Mouse (Mus musculus) CH12.LX (cell line): ENCODE measurements around the gene Gng8. TPM values are rescaled to one million over a fixed set of nuclear protein-coding genes. Genes with fewer than 3 reads are reported as not detected.

Experiments
- DNase-seq: peaks from one replicate; pipeline ENCODE4 v3.0.0-alpha.2; 2013; ENCODE audit errors: extremely low read depth
- H3K27ac ChIP-seq: 2 replicates; pipeline ENCODE4 v1.5.1; 2012; ENCODE audit warnings: low read depth, mild to moderate bottlenecking, control low read depth, moderate library complexity; ENCODE audit not compliant: insufficient read depth
- H3K27me3 ChIP-seq: replicated peaks from 2 replicates; pipeline ENCODE3; 2012; ENCODE audit warnings: inconsistent platforms
- H3K36me3 ChIP-seq, 2 experiments: replicated peaks in 1 of 2; 2 replicates each; pipeline versions ENCODE3 to v1.6.1; 2012; ENCODE audit warnings: inconsistent platforms in 1 of 2, low read length in 1 of 2, mild to moderate bottlenecking in 1 of 2, mixed read lengths in 1 of 2, moderate library complexity in 1 of 2; ENCODE audit not compliant: control insufficient read depth in 1 of 2, insufficient read depth in 1 of 2
- H3K4me1 ChIP-seq, 2 experiments: 2 replicates each; pipeline ENCODE4 v1.6.1; 2012; ENCODE audit warnings: inconsistent platforms in 1 of 2, moderate library complexity in 1 of 2; ENCODE audit not compliant: insufficient read depth in 2 of 2, control insufficient read depth in 1 of 2
- H3K4me2 ChIP-seq: 2 replicates; pipeline ENCODE4 v1.6.1; 2012; ENCODE audit warnings: low read depth, mild to moderate bottlenecking, control low read depth; ENCODE audit not compliant: poor library complexity, insufficient read depth, severe bottlenecking
- H3K4me3 ChIP-seq, 3 experiments: fragments of 150-350 bp in 1 of 3; sonication (generic) in 1 of 3; replicated peaks in 1 of 3; 2 replicates each; pipeline versions ENCODE3 to v1.5.1; 2011 to 2012; ENCODE audit warnings: low read depth in 2 of 3, low read length in 2 of 3, mild to moderate bottlenecking in 2 of 3, moderate library complexity in 2 of 3, control low read depth in 1 of 3, improper control_type of control experiment in 1 of 3, inconsistent platforms in 1 of 3, mixed read lengths in 1 of 3; ENCODE audit not compliant: poor library complexity in 1 of 3
- H3K79me2 ChIP-seq: replicated peaks from 2 replicates; pipeline ENCODE4 v1.6.1; 2012; ENCODE audit warnings: mild to moderate bottlenecking, moderate library complexity; ENCODE audit not compliant: control insufficient read depth, poor library complexity, insufficient read depth, severe bottlenecking; ENCODE audit errors: extremely low read depth
- H3K9ac ChIP-seq: 2 replicates; pipeline ENCODE4 v1.6.1; 2012; ENCODE audit warnings: low read depth, mild to moderate bottlenecking, control low read depth, moderate library complexity; ENCODE audit not compliant: insufficient read depth
- H3K9me3 ChIP-seq: replicated peaks from 2 replicates; pipeline ENCODE3; 2012; ENCODE audit warnings: low read length, inconsistent platforms, mixed read lengths
- BHLHE40 ChIP-seq: IDR thresholded peaks from 2 replicates; pipeline ENCODE4 v1.6.1; 2011; ENCODE audit warnings: mild to moderate bottlenecking, low read depth, low read length, improper control_type of control experiment
- CHD1 ChIP-seq: IDR thresholded peaks from 2 replicates; pipeline ENCODE4 v1.6.1; 2012; ENCODE audit warnings: low read depth, low read length, improper control_type of control experiment, inconsistent platforms
- CTCF ChIP-seq, 2 experiments: IDR thresholded peaks in 1 of 2; conservative IDR thresholded peaks in 1 of 2; 2 replicates each; pipeline ENCODE4 v1.5.1; 2011 to 2012; ENCODE audit warnings: low read depth in 2 of 2, low read length in 2 of 2, improper control_type of control experiment in 1 of 2, inconsistent platforms in 1 of 2, mild to moderate bottlenecking in 1 of 2, moderate library complexity in 1 of 2
- GABPA ChIP-seq: IDR thresholded peaks from 2 replicates; pipeline ENCODE4 v1.6.1; 2012; ENCODE audit warnings: low read depth, low read length, improper control_type of control experiment, inconsistent platforms; ENCODE audit not compliant: insufficient replicate concordance
- HCFC1 ChIP-seq: IDR thresholded peaks from 2 replicates; pipeline ENCODE4 v1.6.1; 2012; ENCODE audit warnings: low read depth, mild to moderate bottlenecking, inconsistent platforms, low read length, improper control_type of control experiment
- IRF4 ChIP-seq: IDR thresholded peaks from 2 replicates; pipeline ENCODE4 v1.6.1; 2014; ENCODE audit warnings: low read depth, mild to moderate bottlenecking, inconsistent platforms, low read length, improper control_type of control experiment
- KAT2A ChIP-seq: IDR thresholded peaks from 2 replicates; pipeline ENCODE4 v1.6.1; 2012; ENCODE audit warnings: low read length, improper control_type of control experiment, inconsistent platforms; ENCODE audit not compliant: insufficient replicate concordance
- MAFK ChIP-seq: IDR thresholded peaks from 2 replicates; pipeline ENCODE4 v1.6.1; 2011; ENCODE audit warnings: low read length, improper control_type of control experiment; ENCODE audit not compliant: insufficient replicate concordance
- MXI1 ChIP-seq: IDR thresholded peaks from 2 replicates; pipeline ENCODE4 v1.6.1; 2011; ENCODE audit warnings: mild to moderate bottlenecking, low read depth, low read length, improper control_type of control experiment
- MYC ChIP-seq: IDR thresholded peaks from 2 replicates; pipeline ENCODE4 v1.6.1; 2011; ENCODE audit warnings: low read depth, mild to moderate bottlenecking, improper control_type of control experiment, low read length
- NELFE ChIP-seq: IDR thresholded peaks from 2 replicates; pipeline ENCODE4 v1.6.1; 2011; ENCODE audit warnings: low read depth, low read length, improper control_type of control experiment
- PAX5 ChIP-seq: IDR thresholded peaks from 2 replicates; pipeline ENCODE4 v1.6.1; 2012; ENCODE audit warnings: low read length, inconsistent platforms, mixed read lengths
- POLR2A ChIP-seq: IDR thresholded peaks from 2 replicates; pipeline ENCODE4 v1.6.1; 2011; ENCODE audit warnings: low read depth, mild to moderate bottlenecking, improper control_type of control experiment, low read length
- RAD21 ChIP-seq: IDR thresholded peaks from 2 replicates; pipeline ENCODE4 v1.6.1; 2011; ENCODE audit warnings: low read depth, mild to moderate bottlenecking, low read length, improper control_type of control experiment, moderate library complexity
- RCOR1 ChIP-seq: conservative IDR thresholded peaks from 2 replicates; pipeline ENCODE4 v1.6.1; 2012; ENCODE audit warnings: low read depth, mild to moderate bottlenecking, inconsistent platforms, low read length, improper control_type of control experiment
- TCF12 ChIP-seq: IDR thresholded peaks from 2 replicates; pipeline ENCODE4 v1.6.1; 2014; ENCODE audit warnings: low read depth, mild to moderate bottlenecking, inconsistent platforms, low read length, improper control_type of control experiment
- USF1 ChIP-seq: IDR thresholded peaks from 2 replicates; pipeline ENCODE4 v1.6.1; 2014; ENCODE audit warnings: low read depth, mild to moderate bottlenecking, inconsistent platforms, low read length, improper control_type of control experiment
- ZNF384 ChIP-seq: IDR thresholded peaks from 2 replicates; pipeline ENCODE4 v1.6.1; 2012; ENCODE audit warnings: low read depth, low read length, improper control_type of control experiment, inconsistent platforms
- dilution Hi-C: fragments of 300-500 bp; cut with MboI; formaldehyde crosslinking; loops from 2 replicates; pipeline ENCODE4 v1.14.3; 2020; ENCODE audit warnings: low sequenced_read_pairs; ENCODE audit not compliant: extremely low pct_unique_long_range_greater_than_20kb, extremely low pct_ligation_motif_present
- in situ Hi-C: fragments of 300-500 bp; cut with MboI; formaldehyde crosslinking; loops from 3 replicates; pipeline ENCODE4 v1.14.3; 2019; ENCODE audit warnings: low sequenced_read_pairs, low pct_ligation_motif_present, low pct_unique_long_range_greater_than_20kb, mixed read lengths
- polyA plus RNA-seq: library from polyadenylated mRNA; unstranded; fragments of >175 nt; gene quantifications from 2 replicates; pipeline ENCODE4 v1.2.1, GENCODE M21; 2012; ENCODE audit warnings: low read depth; ENCODE audit not compliant: insufficient read length
- total RNA-seq, 2 experiments: library from RNA; depleted of rRNA; stranded (reverse); fragments of 300-350 nt in 1 of 2; fragments of >200 nt in 1 of 2; gene quantifications; 2 replicates each; pipeline ENCODE4 v1.2.3; 2012 to 2014

The Gng8 gene
- total and polyA plus RNA-seq, 3 experiments: 0.25 to 2.4 TPM; not detected in 1

- TF ChIP-seq TCF12 (no peak), BHLHE40 (peak; percentile 40), CHD1 (no peak), KAT2A (no peak), IRF4 (no peak), RAD21 (peak; percentile 14), ZNF384 (no peak), PAX5 (no peak), MYC (0 out of 2 replicates have a peak, but pooled peaks have one; percentile 49), HCFC1 (no peak), GABPA (no peak), RCOR1 (no peak), POLR2A (no peak)
These were observed 41.4 kb downstream of the Gng8 start (continued) for GRCm38 (mm10) chr7:16932704-16933577.

GRCm38 (mm10) chr7:16937312-16937711 lies 45.7 kb downstream of the Gng8 start:
- Histone ChIP-seq H3K79me2 (no peaks in the 10 kb centered on the region), H3K4me3 (no peak overlapping the region), H3K4me1 (peaks cover 2 to 5% of the 10 kb centered on the region in 2 experiments; a peak in 3 of 4 replicates), H3K9ac (no peak overlapping the region), H3K27ac (no peak overlapping the region), H3K9me3 (no peaks in the 10 kb centered on the region), H3K27me3 (peaks cover 12% of the 10 kb centered on the region), H3K4me2 (no peak overlapping the region), H3K36me3 (no peaks in the 10 kb centered on the region)
- in situ Hi-C loops: no loop called here
- dilution Hi-C loops: no loop called here
- DNase-seq: no peak
- peak; percentile 51 to 63 for TF ChIP-seq CTCF (conservative IDR thresholded peaks at IDR 0.05 in 1 of 2, IDR thresholded peaks at IDR 0.05 in 1 of 2; ENCODE audit: low read depth in 2 of 2, low read length in 2 of 2)
- no peak for TF ChIP-seq HCFC1

- in situ Hi-C loops (no loop called here), dilution Hi-C loops (no loop called here)
- no peaks in the 10 kb centered on the region for H3K9me3 ChIP-seq
- no peak for DNase-seq
- H3K79me2 ChIP-seq: no peaks in the 10 kb centered on the region
- peaks cover 14% of the 10 kb centered on the region for H3K27me3 ChIP-seq
- no peak overlapping the region for H3K9ac ChIP-seq
- no peak overlapping the region for H3K4me3 ChIP-seq
- no peak overlapping the region for H3K4me2 ChIP-seq
- H3K36me3 ChIP-seq: no peaks in the 10 kb centered on the region
- H3K27ac ChIP-seq: no peak overlapping the region
- H3K4me1 ChIP-seq: no peaks in the 10 kb centered on the region
- TF ChIP-seq MAFK (no peak), NELFE (no peak), MXI1 (no peak), HCFC1 (no peak), KAT2A (no peak), USF1 (no peak), MYC (no peak), TCF12 (no peak), CHD1 (no peak)
These were observed 46.7 kb downstream of the Gng8 start for GRCm38 (mm10) chr7:16938117-16938791.
